Mouse (Mus musculus) cortical plate, adult 2 months (tissue): ENCODE results near the gene Traip. TPM values are rescaled to one million over a fixed set of nuclear protein-coding genes. Genes with fewer than 3 reads are reported as not detected.
"Not testable (repeated sequence)": the region's sequence is repeated elsewhere in the genome, so short reads cannot be mapped to it uniquely, and the experiment has no call there.

ENCODE experiments used
- H3K27ac ChIP-seq: fragments of 200-500 bp; 2 replicates; pipeline ENCODE4 v1.5.1; 2012; ENCODE audit warnings: low read length, control low read depth, inconsistent platforms; ENCODE audit not compliant: insufficient read depth
- H3K4me1 ChIP-seq: fragments of 200-500 bp; 2 replicates; pipeline ENCODE4 v1.6.1; 2011; ENCODE audit warnings: low read length; ENCODE audit not compliant: control insufficient read depth, insufficient read depth
- H3K4me3 ChIP-seq: fragments of 200-500 bp; 2 replicates; pipeline ENCODE4 v1.5.1; 2011; ENCODE audit warnings: mild to moderate bottlenecking, low read length, control low read depth; ENCODE audit not compliant: insufficient read depth
- CTCF ChIP-seq: fragments of 200-500 bp; IDR thresholded peaks from 2 replicates; pipeline ENCODE4 v1.5.1; 2011; ENCODE audit warnings: mild to moderate bottlenecking, control low read depth, low read length; ENCODE audit not compliant: insufficient read depth; ENCODE audit errors: extremely low read depth
- POLR2A ChIP-seq: fragments of 200-500 bp; IDR thresholded peaks from 2 replicates; pipeline ENCODE4 v1.6.1; 2011; ENCODE audit warnings: mild to moderate bottlenecking, low read length, control low read depth; ENCODE audit not compliant: insufficient read depth; ENCODE audit errors: extremely low read depth
- polyA plus RNA-seq: library from polyadenylated mRNA; depleted of rRNA; stranded (reverse); fragments of >200 nt; gene quantifications from 2 replicates; pipeline ENCODE4 v1.2.3, GENCODE M21; 2012; rRNA removed

The Traip gene
- polyA plus RNA-seq, 1 experiment: 15.7 TPM

- Histone ChIP-seq H3K4me1 (peaks cover 8% of the 10 kb centered on the region), H3K27ac (no peak overlapping the region), H3K4me3 (no peak overlapping the region)
- TF ChIP-seq CTCF (no peak), POLR2A (no peak)
Observed at GRCm38 (mm10) chr9:108010385-108010784, 60.4 kb downstream of the Traip start.

GRCm38 (mm10) chr9:108013577-108013976 lies 63.6 kb downstream of the Traip start:
- H3K4me3 ChIP-seq, H3K4me1 ChIP-seq, H3K27ac ChIP-seq: not testable (repeated sequence)

- H3K4me3 ChIP-seq: no peak overlapping the region
- H3K4me1 ChIP-seq: peaks cover 10% of the 10 kb centered on the region
- TF ChIP-seq POLR2A (no peak), CTCF (no peak)
- H3K27ac ChIP-seq: no peak overlapping the region
Observed at GRCm38 (mm10) chr9:108017127-108017526, 67.2 kb downstream of the Traip start.

GRCm38 (mm10) chr9:108020741-108021140 lies 70.8 kb downstream of the Traip start:
- Histone ChIP-seq H3K27ac (no peak overlapping the region), H3K4me3 (no peak overlapping the region), H3K4me1 (peaks cover 10% of the 10 kb centered on the region)
- TF ChIP-seq POLR2A: no peak

Other genes with a start within 250 kb of the Traip start
- 29.1 and 30.1 TPM in 2 replicates for gene Sema3f, start 239.7 kb upstream of the Traip start, polyA plus RNA-seq
- 138 and 156 TPM in 2 replicates for gene Rbm5, start 179.1 kb upstream of the Traip start, polyA plus RNA-seq
- 60.7 and 62.5 TPM in 2 replicates for gene Rbm6, start 76.9 kb upstream of the Traip start, polyA plus RNA-seq
- gene Mon1a, start 62.0 kb upstream of the Traip start, polyA plus RNA-seq: 29.4 and 31.2 TPM in 2 replicates
- gene Mst1r, start 43.3 kb upstream of the Traip start, polyA plus RNA-seq: 2.0 and 2.4 TPM in 2 replicates
- not detected in 2 replicates for gene Actl11, start 21.7 kb upstream of the Traip start, polyA plus RNA-seq
- 459 and 489 TPM in 2 replicates for gene Camkv, start 14.5 kb upstream of the Traip start, polyA plus RNA-seq
- 13.5 and 14.9 TPM in 2 replicates for gene Uba7, start 25.4 kb downstream of the Traip start, polyA plus RNA-seq
- 0.15 and 0.35 TPM in 2 replicates for gene Gm20661, start 32.9 kb downstream of the Traip start, polyA plus RNA-seq
- 4.8 and 7.4 TPM in 2 replicates for gene Inka1, start 35.7 kb downstream of the Traip start, polyA plus RNA-seq
- 1.9 and 4.2 TPM in 2 replicates for gene Cdhr4, start 42.4 kb downstream of the Traip start, polyA plus RNA-seq
- 4.5 and 5.6 TPM in 2 replicates for gene Gm20662, start 46.2 kb downstream of the Traip start, polyA plus RNA-seq
- 180 and 186 TPM in 2 replicates for gene Ip6k1, start 52.4 kb downstream of the Traip start, polyA plus RNA-seq
- 14.4 and 14.5 TPM in 2 replicates for gene Gmppb, start 99.1 kb downstream of the Traip start, polyA plus RNA-seq
- 1.6 and 1.7 TPM in 2 replicates for gene Amigo3, start 103.0 kb downstream of the Traip start, polyA plus RNA-seq
- 0.10 TPM in 1 of 2 replicates, not detected in the other for gene Mst1, start 130.3 kb downstream of the Traip start, polyA plus RNA-seq
- gene Rnf123, start 133.2 kb downstream of the Traip start, polyA plus RNA-seq: 76.2 and 82.3 TPM in 2 replicates
- gene Apeh, start 144.5 kb downstream of the Traip start, polyA plus RNA-seq: 26.1 TPM in 2 replicates
- 105 and 106 TPM in 2 replicates for gene Bsn, start 240.2 kb downstream of the Traip start, polyA plus RNA-seq